Mouse (Mus musculus) liver, embryonic 11.5 days (tissue): Measurements from ENCODE around the gene Tmod2. TPM values are rescaled to one million over a fixed set of nuclear protein-coding genes. Genes with fewer than 3 reads are reported as not detected.
"Not testable (repeated sequence)": the region's sequence is repeated elsewhere in the genome, so short reads cannot be mapped to it uniquely, and the experiment has no call there.

Experiments used
- ATAC-seq: fragments of 200-750 bp; cut with Nextera tagmentation; replicated peaks from 2 replicates; pipeline ENCODE4 v1.8.0; 2017; ENCODE audit warnings: moderate number of reproducible peaks, mild to moderate bottlenecking, moderate TSS enrichment, moderate library complexity; ENCODE audit not compliant: low FRiP score
- DNase-seq: peaks from one replicate; pipeline ENCODE4 v3.0.0-alpha.2; 2017; ENCODE audit warnings: low spot score
- H3K27ac ChIP-seq: fragments of 300-500 bp; sonication (generic); 2 replicates; pipeline ENCODE4 v1.5.1; 2014; ENCODE audit warnings: mild to moderate bottlenecking, low read depth, low read length, control low read depth
- H3K27me3 ChIP-seq: fragments of 300-500 bp; sonication (generic); replicated peaks from 2 replicates; pipeline ENCODE4 v1.6.1; 2014; ENCODE audit warnings: low read length, mixed read lengths; ENCODE audit not compliant: control insufficient read depth, insufficient read depth
- H3K36me3 ChIP-seq: fragments of 300-500 bp; sonication (generic); 2 replicates; pipeline ENCODE4 v1.6.1; 2014; ENCODE audit warnings: mild to moderate bottlenecking, low read length, moderate library complexity, mixed read lengths; ENCODE audit not compliant: control insufficient read depth, insufficient read depth
- H3K4me1 ChIP-seq: fragments of 300-500 bp; sonication (generic); replicated peaks from 2 replicates; pipeline ENCODE4 v1.6.1; 2014; ENCODE audit warnings: low read length, mixed read lengths; ENCODE audit not compliant: control insufficient read depth, insufficient read depth
- H3K4me2 ChIP-seq: fragments of 300-500 bp; sonication (generic); 2 replicates; pipeline ENCODE4 v1.6.1; 2014; ENCODE audit warnings: mild to moderate bottlenecking, control low read depth, moderate library complexity
- H3K4me3 ChIP-seq: fragments of 300-500 bp; sonication (generic); 2 replicates; pipeline ENCODE4 v1.5.1; 2014; ENCODE audit warnings: low read depth, low read length, control low read depth
- H3K9ac ChIP-seq: fragments of 300-500 bp; sonication (generic); 2 replicates; pipeline ENCODE4 v1.6.1; 2014; ENCODE audit warnings: low read depth, low read length, control low read depth
- H3K9me3 ChIP-seq: fragments of 300-500 bp; sonication (generic); 2 replicates; pipeline ENCODE4 v1.6.1; 2016; ENCODE audit warnings: low read length, inconsistent platforms, mixed read lengths; ENCODE audit not compliant: control insufficient read depth
- WGBS: fragments of 180-500 bp; shearing (Covaris S2); extraction: QIAGEN DNeasy Blood & Tissue Kit; methylation state at CpG from one replicate; pipeline ENCODE4 v1.1.7; 2014; 5-methylcytosine and 5-hydroxymethylcytosine counted together
- polyA plus RNA-seq: library from polyadenylated mRNA; unstranded; fragments of >200 nt; fragmentation: Nextera tagmentation; extraction: Ambion mirVana; gene quantifications from 2 replicates; pipeline ENCODE4 v1.2.1, GENCODE M21; 2014

The Tmod2 gene
- polyA plus RNA-seq, 1 experiment from 2014 or later, result 3.1 TPM

DNA sequence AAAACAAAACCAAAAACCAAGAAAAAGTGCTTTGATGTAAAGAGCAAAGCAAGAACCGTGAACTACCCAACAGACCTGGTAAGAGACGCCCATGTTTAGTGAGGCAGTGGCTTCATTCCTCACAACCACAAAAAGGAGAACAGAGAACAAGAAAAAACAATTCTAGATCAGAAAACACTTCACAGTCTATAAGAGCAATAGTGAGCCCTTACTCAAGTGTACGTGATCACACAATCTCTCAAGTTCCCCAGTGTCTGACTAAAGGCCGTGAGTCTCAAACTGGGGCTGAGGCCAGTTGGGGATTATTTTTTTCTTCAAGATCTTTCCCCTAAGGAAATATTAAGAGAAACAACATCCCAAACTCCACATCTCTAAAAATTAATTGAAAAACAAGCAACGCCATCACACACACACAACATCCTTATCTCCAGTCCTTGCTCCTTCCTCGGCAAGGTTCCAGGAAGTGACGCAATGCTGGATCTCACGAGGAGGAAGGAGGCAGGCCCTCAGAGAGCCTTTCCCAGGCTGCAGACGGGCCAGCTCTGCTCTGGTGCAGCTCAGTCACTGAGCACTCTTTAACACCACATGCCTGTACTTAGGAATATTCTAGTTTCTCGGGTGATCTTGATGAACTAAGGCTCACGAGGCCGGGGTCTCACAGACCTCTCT is 64.1 kb downstream of the Tmod2 start:
- peak; percentile 73 for ATAC-seq
- Histone ChIP-seq H3K4me3 (no peak overlapping the region), H3K27me3 (no peaks in the 10 kb centered on the region), H3K9me3 (no peaks in the 10 kb centered on the region), H3K4me1 (peaks cover 15% of the 10 kb centered on the region), H3K27ac (no peak overlapping the region), H3K9ac (no peak overlapping the region), H3K36me3 (no peaks in the 10 kb centered on the region), H3K4me2 (peak overlapping the region; percentile 43)
- no peak for DNase-seq
- WGBS, result 55% methylated on average over 12 of the region's 12 CpGs

DNA sequence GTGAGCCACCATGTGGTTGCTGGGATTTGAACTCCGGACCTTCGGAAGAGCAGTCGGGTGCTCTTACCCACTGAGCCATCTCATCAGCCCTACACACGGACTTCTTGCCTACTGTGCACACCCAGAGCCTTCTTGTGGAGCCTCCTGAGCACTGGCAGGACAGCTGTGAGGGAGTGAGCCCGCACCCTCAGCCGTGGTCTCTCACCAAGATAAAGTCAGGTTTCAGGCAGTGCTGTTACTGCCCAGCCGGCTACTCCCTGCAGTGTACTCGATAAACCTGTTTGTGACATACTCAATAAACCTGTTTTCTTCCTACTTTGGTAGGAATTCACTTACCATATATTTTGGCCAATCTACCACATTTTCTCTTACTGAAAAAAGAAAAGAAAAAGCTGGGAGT is 65.6 kb downstream of the Tmod2 start:
- ATAC-seq, result peak; percentile 72
- peaks cover 15% of the 10 kb centered on the region for H3K4me1 ChIP-seq
- no peak for DNase-seq
- H3K27me3 ChIP-seq, result no peaks in the 10 kb centered on the region
- no peaks in the 10 kb centered on the region for H3K36me3 ChIP-seq
- no peaks in the 10 kb centered on the region for H3K9me3 ChIP-seq
- H3K4me2 ChIP-seq, result no peak overlapping the region
- H3K9ac ChIP-seq, result no peak overlapping the region
- H3K27ac ChIP-seq, result no peak overlapping the region
- no peak overlapping the region for H3K4me3 ChIP-seq
- whole genome bisulfite sequencing, result 69% methylated on average over 8 of the region's 8 CpGs

DNA sequence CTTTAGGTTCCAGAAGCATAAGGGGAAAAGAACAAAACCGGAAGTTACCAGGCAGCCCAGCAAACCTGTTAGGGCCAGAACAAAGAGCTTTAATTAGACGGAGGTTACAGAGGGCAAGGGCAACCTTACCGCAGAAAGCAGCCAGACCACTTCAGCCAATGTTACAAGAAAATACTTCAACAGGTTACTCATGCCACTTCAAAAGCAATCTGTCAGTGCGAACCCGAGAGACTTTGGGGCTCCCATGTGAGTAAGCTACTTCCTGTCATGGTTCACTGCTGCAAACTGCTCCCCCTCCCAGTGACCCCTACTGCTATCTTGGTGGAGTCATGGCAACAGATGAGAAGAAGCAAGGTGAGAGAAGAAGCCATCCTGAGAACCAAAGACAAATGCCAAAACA is 69.6 kb downstream of the Tmod2 start:
- Histone ChIP-seq H3K4me2 (no peak overlapping the region), H3K9ac (no peak overlapping the region), H3K27me3 (no peaks in the 10 kb centered on the region), H3K36me3 (no peaks in the 10 kb centered on the region), H3K9me3 (no peaks in the 10 kb centered on the region), H3K4me1 (peaks cover 7% of the 10 kb centered on the region), H3K27ac (no peak overlapping the region), H3K4me3 (no peak overlapping the region)
- DNase-seq (no peak), ATAC-seq (no peak)
- 20% methylated on average over 5 of the region's 5 CpGs for WGBS

DNA sequence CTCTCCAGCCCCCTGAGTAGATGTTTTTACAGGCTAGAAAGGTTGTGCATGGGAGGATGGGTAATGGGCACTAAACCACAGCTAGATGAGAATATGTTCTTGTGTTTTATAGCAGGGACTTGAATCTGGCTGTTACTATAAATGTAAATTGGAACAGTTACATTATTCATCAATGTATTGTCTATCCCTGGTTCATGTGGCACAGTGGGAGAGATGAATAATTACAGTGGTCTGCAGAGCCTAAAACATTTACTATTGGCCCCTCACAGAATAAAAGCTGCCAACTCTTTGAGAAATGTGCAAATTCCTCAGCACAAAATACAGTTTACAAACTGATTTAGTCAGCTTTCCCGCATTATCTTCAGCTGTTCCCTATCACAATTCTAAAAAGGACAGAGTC is 74.7 kb downstream of the Tmod2 start:
- Histone ChIP-seq H3K9me3 (no peaks in the 10 kb centered on the region), H3K9ac (no peak overlapping the region), H3K4me1 (no peaks in the 10 kb centered on the region; the same call in 1 of the 2 replicates), H3K27me3 (no peaks in the 10 kb centered on the region), H3K36me3 (no peaks in the 10 kb centered on the region), H3K4me2 (no peak overlapping the region), H3K27ac (no peak overlapping the region), H3K4me3 (no peak overlapping the region)
- WGBS, result 68% methylated on average over 1 of the region's 1 CpGs
- ATAC-seq (no peak), DNase-seq (no peak)

DNA sequence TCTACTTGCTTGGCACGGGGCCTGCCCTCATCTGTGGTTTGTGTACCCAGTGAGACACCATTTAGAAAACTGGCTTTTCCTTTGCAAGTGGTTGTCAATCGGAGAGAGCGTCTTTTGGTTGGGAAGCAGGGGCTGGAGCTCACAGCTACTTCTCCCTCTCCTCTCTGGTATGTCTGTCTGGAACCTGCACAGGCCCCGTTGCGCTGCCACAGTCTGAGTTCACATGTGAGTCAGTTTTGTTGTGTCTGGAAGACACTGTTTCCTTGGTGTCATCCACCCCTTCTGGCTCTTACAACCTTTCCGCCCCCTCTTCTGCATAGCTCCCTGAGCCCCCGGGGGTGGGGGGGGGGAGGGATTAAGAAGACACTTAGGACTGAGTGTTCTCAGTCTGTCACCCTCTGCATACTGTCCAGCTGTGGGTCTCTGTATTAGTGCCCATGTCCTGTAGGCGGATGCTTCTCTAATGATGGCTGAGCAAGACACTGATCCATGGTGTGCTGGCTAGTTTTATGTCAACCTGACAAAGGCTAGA is 76.6 kb downstream of the Tmod2 start:
- no peak overlapping the region for H3K4me3 ChIP-seq
- H3K27me3 ChIP-seq, result no peaks in the 10 kb centered on the region
- peaks cover 3% of the 10 kb centered on the region; the same call in 1 of the 2 replicates for H3K36me3 ChIP-seq
- 87% methylated on average over 8 of the region's 8 CpGs for WGBS
- no peak overlapping the region for H3K9ac ChIP-seq
- DNase-seq (no peak), ATAC-seq (no peak)
- no peak overlapping the region for H3K27ac ChIP-seq
- no peaks in the 10 kb centered on the region for H3K9me3 ChIP-seq
- H3K4me1 ChIP-seq, result no peaks in the 10 kb centered on the region; the same call in 1 of the 2 replicates
- H3K4me2 ChIP-seq, result no peak overlapping the region

DNA sequence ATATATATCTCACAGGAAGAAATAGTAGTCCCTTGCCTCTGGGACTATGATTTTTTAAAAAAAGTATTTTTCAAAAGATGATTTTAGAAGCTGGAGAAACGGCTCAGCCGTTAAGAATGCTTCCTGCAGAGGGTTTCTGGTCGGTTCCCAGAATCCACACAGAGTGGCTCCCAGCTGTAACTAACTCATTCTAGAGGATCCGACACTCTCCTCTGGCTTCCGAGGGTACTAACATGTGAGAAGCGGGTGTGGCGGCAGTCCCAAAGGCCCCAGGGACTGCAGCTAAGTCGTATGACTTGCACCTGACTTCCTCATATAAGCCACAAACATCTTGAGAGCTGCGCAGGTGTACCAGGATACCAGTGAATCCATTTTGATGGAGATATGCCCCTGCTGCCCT is 78.1 kb downstream of the Tmod2 start:
- 79% methylated on average over 8 of the region's 9 CpGs for WGBS
- ATAC-seq, H3K27me3 ChIP-seq: not testable (repeated sequence)

DNA sequence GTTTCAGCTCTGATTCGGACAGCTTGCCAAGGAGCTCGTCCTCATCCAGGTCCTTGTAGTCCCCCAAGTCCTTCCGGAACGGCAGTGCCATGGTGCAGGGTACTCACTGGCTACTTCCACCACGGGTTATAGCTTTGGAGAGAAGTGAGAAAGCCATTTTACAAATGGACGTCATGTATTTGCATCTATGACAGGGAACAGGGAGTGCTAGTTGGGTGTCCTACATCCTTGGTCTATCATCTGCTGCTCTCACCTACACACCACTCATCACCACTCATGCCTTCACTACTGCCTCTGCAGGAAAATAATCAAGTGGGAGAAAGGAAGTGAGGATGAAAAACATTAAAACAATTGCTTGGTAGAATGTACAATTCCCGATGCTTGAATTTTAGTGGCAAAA is 78.7 kb downstream of the Tmod2 start:
- peaks cover 5% of the 10 kb centered on the region; the same call in 1 of the 2 replicates for H3K36me3 ChIP-seq
- H3K4me3 ChIP-seq, result no peak overlapping the region
- no peak overlapping the region for H3K4me2 ChIP-seq
- peaks cover 4% of the 10 kb centered on the region for H3K4me1 ChIP-seq
- no peak overlapping the region for H3K27ac ChIP-seq
- H3K27me3 ChIP-seq, result no peaks in the 10 kb centered on the region
- ATAC-seq, result no peak
- DNase-seq, result no peak
- H3K9me3 ChIP-seq, result no peaks in the 10 kb centered on the region
- H3K9ac ChIP-seq, result no peak overlapping the region
- 84% methylated on average over 7 of the region's 7 CpGs for WGBS

More for the DNA sequence above, 78.1 kb downstream of the Tmod2 start:
- not testable (repeated sequence) for DNase-seq, H3K9me3 ChIP-seq, H3K9ac ChIP-seq, H3K27ac ChIP-seq, H3K4me1 ChIP-seq, H3K4me2 ChIP-seq, H3K4me3 ChIP-seq, H3K36me3 ChIP-seq

DNA sequence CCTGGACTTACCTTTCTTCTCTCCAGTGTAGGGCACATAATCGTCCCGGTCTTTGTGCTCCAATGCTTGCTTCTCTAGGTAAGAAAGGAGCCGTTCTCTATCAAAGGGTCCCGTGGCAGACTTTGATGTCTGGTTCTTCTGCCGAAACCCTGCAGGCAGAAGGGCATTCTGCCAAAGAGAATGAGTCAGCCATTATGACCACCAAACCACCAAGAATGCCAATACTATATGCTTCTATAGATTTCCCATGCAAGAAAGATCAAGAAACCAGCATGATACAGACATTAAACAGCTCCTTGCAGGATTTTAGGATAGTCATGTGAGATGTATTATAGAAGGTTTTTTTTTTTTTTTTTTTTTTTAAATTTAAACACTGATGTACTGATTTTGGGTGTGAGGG is 81.8 kb downstream of the Tmod2 start:
- Histone ChIP-seq H3K9me3 (no peaks in the 10 kb centered on the region), H3K27me3 (no peaks in the 10 kb centered on the region), H3K4me3 (no peak overlapping the region), H3K36me3 (peaks cover 7% of the 10 kb centered on the region; the same call in 1 of the 2 replicates), H3K4me2 (no peak overlapping the region), H3K4me1 (peaks cover 7% of the 10 kb centered on the region), H3K9ac (no peak overlapping the region), H3K27ac (no peak overlapping the region)
- ATAC-seq (no peak), DNase-seq (no peak)
- WGBS, result 83% methylated on average over 5 of the region's 5 CpGs

DNA sequence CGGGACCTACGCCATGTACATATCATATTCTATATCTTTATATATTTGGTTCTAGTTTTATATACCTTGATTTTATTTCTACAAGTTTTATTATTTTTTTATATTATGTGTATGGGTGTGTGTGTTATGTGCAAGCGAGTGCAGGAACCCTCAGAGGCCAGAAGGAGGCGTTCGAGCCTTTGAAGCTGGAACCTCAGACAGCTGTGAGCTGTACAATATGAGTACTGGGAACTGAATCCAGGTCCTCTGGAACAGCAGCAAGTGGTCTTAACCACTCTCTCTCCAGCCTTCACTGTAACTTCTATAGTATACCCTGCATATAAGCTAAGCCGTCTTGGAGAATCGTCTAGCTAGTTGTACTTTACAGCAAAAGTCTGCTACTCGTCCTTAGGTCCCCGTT is 83.0 kb downstream of the Tmod2 start:
- DNase-seq (no peak), ATAC-seq (0 out of 2 replicates have a peak, but pooled peaks have one; percentile 35)
- H3K9ac ChIP-seq, result no peak overlapping the region
- H3K4me3 ChIP-seq, result no peak overlapping the region
- no peak overlapping the region for H3K27ac ChIP-seq
- H3K4me1 ChIP-seq, result peaks cover 7% of the 10 kb centered on the region
- H3K4me2 ChIP-seq, result no peak overlapping the region
- H3K27me3 ChIP-seq, result no peaks in the 10 kb centered on the region
- H3K36me3 ChIP-seq, result peaks cover 7% of the 10 kb centered on the region; the same call in 1 of the 2 replicates
- H3K9me3 ChIP-seq, result no peaks in the 10 kb centered on the region
- WGBS, result 96% methylated on average over 9 of the region's 9 CpGs
